Mouse (Mus musculus) lung, embryonic 15.5 days (tissue): ENCODE results near the gene Pard3. TPM values are rescaled to one million over a fixed set of nuclear protein-coding genes. Genes with fewer than 3 reads are reported as not detected.

Source experiments
- ATAC-seq: fragments of 200-750 bp; cut with Nextera tagmentation; 2 replicates; pipeline ENCODE4 v1.8.0; 2017; ENCODE audit warnings: moderate number of reproducible peaks, borderline replicate concordance; ENCODE audit not compliant: low FRiP score, low TSS enrichment; ENCODE audit errors: extremely low read depth
- H3K27ac ChIP-seq: fragments of 300-500 bp; sonication (generic); 2 replicates; pipeline ENCODE4 v1.5.1; 2015; ENCODE audit warnings: moderate library complexity, mild to moderate bottlenecking, inconsistent platforms
- H3K27me3 ChIP-seq: fragments of 300-500 bp; sonication (generic); 2 replicates; pipeline ENCODE4 v1.6.1; 2015; ENCODE audit warnings: inconsistent platforms
- H3K36me3 ChIP-seq: fragments of 300-500 bp; sonication (generic); 2 replicates; pipeline ENCODE4 v1.6.1; 2015; ENCODE audit warnings: inconsistent platforms
- H3K4me1 ChIP-seq: fragments of 300-500 bp; sonication (generic); 2 replicates; pipeline ENCODE4 v1.6.1; 2015; ENCODE audit warnings: inconsistent platforms
- H3K4me2 ChIP-seq: fragments of 300-500 bp; sonication (generic); 2 replicates; pipeline ENCODE4 v1.6.1; 2015; ENCODE audit warnings: inconsistent platforms, mild to moderate bottlenecking, moderate library complexity
- H3K4me3 ChIP-seq: fragments of 300-500 bp; sonication (generic); 2 replicates; pipeline ENCODE4 v1.5.1; 2015; ENCODE audit warnings: mild to moderate bottlenecking, inconsistent platforms
- H3K9ac ChIP-seq: fragments of 300-500 bp; sonication (generic); 2 replicates; pipeline ENCODE4 v1.6.1; 2015; ENCODE audit warnings: inconsistent platforms
- H3K9me3 ChIP-seq: fragments of 300-500 bp; sonication (generic); 2 replicates; pipeline ENCODE4 v1.6.1; 2016; ENCODE audit warnings: inconsistent platforms
- WGBS: fragments of 180-500 bp; shearing (Covaris S2); methylation state at CpG from one replicate; pipeline ENCODE4 v1.1.7; 2015; 5-methylcytosine and 5-hydroxymethylcytosine counted together
- polyA plus RNA-seq: library from polyadenylated mRNA; unstranded; fragments of >200 nt; fragmentation: Nextera tagmentation; extraction: Ambion mirVana; gene quantifications from 2 replicates; pipeline ENCODE4 v1.2.1, GENCODE M21; 2015

Pard3 gene
- polyA plus RNA-seq, 1 experiment from 2014 or later: 21.9 TPM

DNA sequence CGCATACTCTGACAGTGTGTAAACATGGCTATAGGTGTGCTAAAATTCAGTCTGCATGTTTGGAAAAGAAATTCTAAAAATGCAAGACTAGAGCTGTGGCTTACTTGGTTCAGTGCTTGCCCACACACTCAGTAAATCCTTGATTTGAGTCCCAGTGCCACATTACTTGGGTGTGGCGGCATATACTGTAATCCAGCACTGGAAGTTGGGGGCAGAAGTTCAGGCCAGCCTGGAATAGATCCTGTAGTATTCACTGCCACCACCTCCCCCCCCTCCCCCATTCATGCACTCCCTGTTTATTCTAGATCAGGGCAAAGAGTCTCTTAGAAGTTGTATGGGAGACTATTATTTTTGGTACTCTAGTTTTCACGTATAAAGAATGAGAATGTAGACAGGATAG is 52.1 kb downstream of the Pard3 start:
- 56% methylated on average over 3 of the region's 3 CpGs for WGBS

DNA sequence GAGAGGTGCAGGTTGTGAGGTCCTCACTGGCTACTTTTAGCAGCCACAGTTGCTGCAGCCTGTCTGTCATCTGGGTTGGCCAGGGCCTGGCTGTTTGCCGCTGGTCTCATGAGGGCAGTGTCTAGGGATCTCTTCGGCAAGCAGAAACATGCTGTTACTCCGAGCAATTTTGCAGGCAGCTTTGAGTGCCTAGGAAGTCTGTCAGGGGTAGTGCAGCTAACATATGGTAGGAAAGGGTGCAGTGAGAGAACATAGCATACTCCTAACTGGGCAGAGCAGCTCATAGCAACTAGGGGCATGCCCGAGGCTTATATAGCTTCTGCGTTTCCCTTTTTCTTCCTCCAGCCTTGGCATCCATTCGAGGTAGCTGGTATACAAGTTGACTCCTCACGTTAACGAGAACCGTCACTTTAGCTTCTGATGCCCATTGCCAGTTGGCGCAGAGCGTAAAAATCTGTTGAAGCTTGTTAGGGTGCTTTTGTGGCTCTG is 54.7 kb downstream of the Pard3 start:
- peaks cover 32% of the 10 kb centered on the region for H3K4me1 ChIP-seq
- no peak for ATAC-seq
- no peak overlapping the region for H3K4me3 ChIP-seq
- H3K27ac ChIP-seq: no peak overlapping the region
- whole genome bisulfite sequencing: 79% methylated on average over 11 of the region's 11 CpGs
- H3K27me3 ChIP-seq: no peaks in the 10 kb centered on the region
- no peak overlapping the region for H3K4me2 ChIP-seq
- H3K36me3 ChIP-seq: no peaks in the 10 kb centered on the region
- no peak overlapping the region for H3K9ac ChIP-seq
- H3K9me3 ChIP-seq: no peaks in the 10 kb centered on the region

More for the DNA sequence above, 52.1 kb downstream of the Pard3 start:
- Histone ChIP-seq H3K9me3 (no peaks in the 10 kb centered on the region), H3K4me3 (no peak overlapping the region), H3K4me1 (peaks cover 30% of the 10 kb centered on the region), H3K4me2 (no peak overlapping the region), H3K27me3 (no peaks in the 10 kb centered on the region), H3K9ac (no peak overlapping the region), H3K27ac (peak overlapping the region; percentile 35; the same call in 1 of the 2 replicates), H3K36me3 (no peaks in the 10 kb centered on the region)
- peak; percentile 31; the same call in 1 of the 2 replicates for ATAC-seq

GRCm38 (mm10) chr8:127123391-127123790 is 59.7 kb downstream of the Pard3 start:
- Histone ChIP-seq H3K4me3 (no peak overlapping the region), H3K36me3 (no peaks in the 10 kb centered on the region), H3K9me3 (no peaks in the 10 kb centered on the region), H3K27me3 (no peaks in the 10 kb centered on the region), H3K4me1 (peaks cover 45% of the 10 kb centered on the region), H3K9ac (no peak overlapping the region), H3K27ac (peak overlapping the region; percentile 27; the same call in 1 of the 2 replicates), H3K4me2 (no peak overlapping the region)
- ATAC-seq: no peak
- WGBS: 77% methylated on average over 3 of the region's 3 CpGs

GRCm38 (mm10) chr8:127124795-127125194 is 61.1 kb downstream of the Pard3 start:
- WGBS: 11% methylated on average over 8 of the region's 8 CpGs
- peak overlapping the region; percentile 69 for H3K27ac ChIP-seq
- no peak overlapping the region for H3K9ac ChIP-seq
- H3K4me1 ChIP-seq: peaks cover 49% of the 10 kb centered on the region
- H3K4me2 ChIP-seq: no peak overlapping the region
- H3K36me3 ChIP-seq: no peaks in the 10 kb centered on the region
- no peak overlapping the region for H3K4me3 ChIP-seq
- H3K9me3 ChIP-seq: no peaks in the 10 kb centered on the region
- peak; percentile 65; the same call in 1 of the 2 replicates for ATAC-seq
- H3K27me3 ChIP-seq: no peaks in the 10 kb centered on the region

DNA sequence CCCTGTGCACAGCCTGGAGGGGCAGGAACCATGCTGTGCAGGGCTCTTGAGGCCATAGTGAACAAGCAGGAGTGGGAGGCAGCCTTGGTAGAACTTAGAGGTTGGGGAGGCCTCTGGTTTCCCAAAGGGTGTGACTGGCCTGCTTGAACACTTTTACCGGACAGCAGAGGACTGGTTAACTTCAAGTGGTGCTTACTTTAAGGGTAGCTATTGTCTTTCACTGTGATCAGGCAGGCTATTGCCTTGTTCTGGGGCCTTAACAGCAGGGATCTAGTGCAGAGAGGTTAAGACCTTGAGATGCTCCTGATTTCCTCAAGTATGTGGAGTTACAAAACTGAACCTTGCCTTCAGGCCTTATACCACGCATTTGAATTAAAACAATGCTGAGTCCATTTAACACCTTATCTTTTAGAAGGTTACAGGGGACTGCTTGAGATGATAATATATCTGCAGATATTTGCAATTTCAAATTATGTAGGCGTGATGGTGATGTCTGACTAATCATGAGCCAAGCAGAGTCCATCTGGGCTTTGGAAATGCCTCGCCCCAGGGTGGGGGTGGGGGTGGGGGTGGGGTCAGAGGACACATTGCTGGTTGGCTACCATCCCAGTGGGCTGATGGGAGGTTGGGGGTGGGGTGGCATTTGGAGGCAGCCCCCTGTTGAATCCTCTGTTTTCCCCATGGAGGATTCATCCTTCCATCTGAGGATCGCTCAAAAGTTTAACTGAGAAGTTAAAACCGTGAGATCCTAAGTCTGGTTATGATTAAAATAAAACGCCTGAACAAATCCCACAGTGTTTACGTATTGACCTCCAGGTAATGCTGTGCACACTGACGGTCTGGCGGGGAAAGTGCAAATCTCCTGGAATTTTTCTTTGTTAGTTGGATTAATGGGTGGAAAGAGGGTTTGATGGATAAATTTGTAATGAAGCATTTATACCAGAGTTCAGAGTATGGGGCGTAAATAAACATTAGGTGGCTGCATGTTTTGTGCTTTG is 62.3 kb downstream of the Pard3 start:
- no peak for ATAC-seq
- H3K9me3 ChIP-seq: no peaks in the 10 kb centered on the region
- H3K27me3 ChIP-seq: no peaks in the 10 kb centered on the region
- H3K27ac ChIP-seq: peak overlapping the region; percentile 69
- H3K4me2 ChIP-seq: no peak overlapping the region
- no peaks in the 10 kb centered on the region for H3K36me3 ChIP-seq
- H3K4me1 ChIP-seq: peaks cover 49% of the 10 kb centered on the region
- 37% methylated on average over 11 of the region's 11 CpGs for WGBS
- no peak overlapping the region for H3K9ac ChIP-seq
- no peak overlapping the region for H3K4me3 ChIP-seq

GRCm38 (mm10) chr8:127128781-127129396 is 65.2 kb downstream of the Pard3 start:
- H3K27ac ChIP-seq: no peak overlapping the region
- H3K4me1 ChIP-seq: peaks cover 38% of the 10 kb centered on the region
- no peak overlapping the region for H3K9ac ChIP-seq
- H3K4me2 ChIP-seq: no peak overlapping the region
- ATAC-seq: no peak
- no peaks in the 10 kb centered on the region for H3K36me3 ChIP-seq
- WGBS: 32% methylated on average over 8 of the region's 8 CpGs
- H3K27me3 ChIP-seq: no peaks in the 10 kb centered on the region
- no peak overlapping the region for H3K4me3 ChIP-seq
- no peaks in the 10 kb centered on the region for H3K9me3 ChIP-seq

- Histone ChIP-seq H3K4me3 (no peak overlapping the region), H3K27me3 (no peaks in the 10 kb centered on the region), H3K9me3 (no peaks in the 10 kb centered on the region), H3K4me1 (peaks cover 24% of the 10 kb centered on the region), H3K36me3 (no peaks in the 10 kb centered on the region), H3K4me2 (no peak overlapping the region), H3K9ac (no peak overlapping the region), H3K27ac (no peak overlapping the region)
- ATAC-seq: no peak
- WGBS: 42% methylated on average over 5 of the region's 5 CpGs
Measured at GRCm38 (mm10) chr8:127134327-127134726, 70.6 kb downstream of the Pard3 start.

GRCm38 (mm10) chr8:127136201-127136600 is 72.5 kb downstream of the Pard3 start:
- Histone ChIP-seq H3K4me1 (peaks cover 24% of the 10 kb centered on the region), H3K27me3 (no peaks in the 10 kb centered on the region), H3K36me3 (no peaks in the 10 kb centered on the region), H3K4me3 (no peak overlapping the region), H3K27ac (no peak overlapping the region), H3K9me3 (no peaks in the 10 kb centered on the region), H3K4me2 (no peak overlapping the region), H3K9ac (no peak overlapping the region)
- ATAC-seq: no peak
- WGBS: 57% methylated on average over 2 of the region's 2 CpGs

DNA sequence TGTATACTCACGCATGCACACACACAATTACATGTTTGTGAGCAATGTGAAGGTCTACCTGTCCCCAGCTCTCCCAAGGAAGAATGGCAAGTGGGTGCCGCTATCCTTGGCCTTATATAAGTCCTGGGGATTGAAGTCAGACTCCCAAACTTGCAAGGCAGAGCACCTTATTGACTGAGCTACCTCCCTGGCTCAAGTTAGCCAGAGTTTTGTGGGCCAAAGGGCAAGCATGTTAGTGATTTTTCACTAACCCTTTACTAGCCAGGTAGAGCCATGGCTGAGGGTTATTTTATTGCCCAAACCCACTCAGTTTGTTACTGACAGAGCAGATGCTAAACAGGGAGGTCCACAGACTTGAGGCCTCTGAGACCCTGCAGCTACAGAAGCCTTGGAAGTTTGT is 73.1 kb downstream of the Pard3 start:
- H3K27ac ChIP-seq: no peak overlapping the region
- no peak for ATAC-seq
- no peak overlapping the region for H3K9ac ChIP-seq
- WGBS: 90% methylated on average over 2 of the region's 2 CpGs
- H3K36me3 ChIP-seq: no peaks in the 10 kb centered on the region
- H3K4me1 ChIP-seq: peaks cover 24% of the 10 kb centered on the region
- H3K4me3 ChIP-seq: no peak overlapping the region
- no peaks in the 10 kb centered on the region for H3K9me3 ChIP-seq
- H3K4me2 ChIP-seq: no peak overlapping the region
- H3K27me3 ChIP-seq: no peaks in the 10 kb centered on the region

DNA sequence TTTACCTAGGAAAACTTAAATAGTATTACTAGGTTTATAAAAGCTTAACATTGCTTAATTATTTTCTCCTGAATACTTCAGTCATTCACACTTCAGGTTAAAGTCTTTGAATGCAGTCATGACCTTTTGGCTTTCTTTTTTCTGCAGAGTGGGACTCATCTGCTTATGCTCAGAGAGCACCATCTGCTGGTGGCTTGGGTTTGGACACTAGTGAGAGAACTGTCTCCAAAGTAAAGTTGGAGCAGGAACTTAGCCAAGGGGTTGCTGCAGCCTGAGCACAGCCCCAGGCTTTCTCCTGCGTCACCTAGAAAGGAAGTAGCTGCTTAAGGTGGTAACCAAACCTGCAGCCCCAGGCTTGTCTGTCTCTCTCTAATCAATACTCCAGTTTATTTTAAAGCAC is 75.5 kb downstream of the Pard3 start:
- 19% methylated on average over 1 of the region's 1 CpGs for WGBS
- Histone ChIP-seq H3K27me3 (no peaks in the 10 kb centered on the region), H3K9me3 (no peaks in the 10 kb centered on the region), H3K4me2 (no peak overlapping the region), H3K9ac (no peak overlapping the region), H3K27ac (no peak overlapping the region), H3K4me1 (peaks cover 34% of the 10 kb centered on the region), H3K4me3 (no peak overlapping the region), H3K36me3 (no peaks in the 10 kb centered on the region)
- peak; percentile 62; the same call in 1 of the 2 replicates for ATAC-seq

- no peaks in the 10 kb centered on the region for H3K36me3 ChIP-seq
- H3K4me2 ChIP-seq: no peak overlapping the region
- peaks cover 33% of the 10 kb centered on the region for H3K4me1 ChIP-seq
- H3K27me3 ChIP-seq: no peaks in the 10 kb centered on the region
- WGBS: 73% methylated on average over 2 of the region's 2 CpGs
- ATAC-seq: peak; percentile 66
- no peak overlapping the region for H3K4me3 ChIP-seq
- no peaks in the 10 kb centered on the region for H3K9me3 ChIP-seq
- H3K9ac ChIP-seq: no peak overlapping the region
- H3K27ac ChIP-seq: no peak overlapping the region
Measured at GRCm38 (mm10) chr8:127140945-127141344, 77.3 kb downstream of the Pard3 start.

- H3K9me3 ChIP-seq: no peaks in the 10 kb centered on the region
- H3K4me2 ChIP-seq: no peak overlapping the region
- peaks cover 45% of the 10 kb centered on the region for H3K4me1 ChIP-seq
- H3K27ac ChIP-seq: peak overlapping the region; percentile 21; the same call in 1 of the 2 replicates
- WGBS: 15% methylated on average over 7 of the region's 7 CpGs
- no peaks in the 10 kb centered on the region for H3K36me3 ChIP-seq
- no peak overlapping the region for H3K4me3 ChIP-seq
- no peak for ATAC-seq
- H3K9ac ChIP-seq: no peak overlapping the region
- no peaks in the 10 kb centered on the region for H3K27me3 ChIP-seq
Measured at GRCm38 (mm10) chr8:127143641-127144040, 79.9 kb downstream of the Pard3 start.
